Mouse (Mus musculus) liver, embryonic 14.5 days (tissue): ENCODE results near the gene Adamts17.

Experiments
- CTCF ChIP-seq: IDR thresholded peaks from 2 replicates; pipeline ENCODE4 v1.5.1; 2016; ENCODE audit warnings: antibody characterized with exemption, low read depth, control low read depth
- EP300 ChIP-seq: IDR thresholded peaks from 2 replicates; pipeline ENCODE4 v1.6.1; 2016; ENCODE audit warnings: antibody characterized with exemption, low read depth

- TF ChIP-seq CTCF: no peak
- no peak for TF ChIP-seq EP300
Observed at GRCm38 (mm10) chr7:67149707-67150106, 310.2 kb downstream of the Adamts17 start.
